17 mouse cellular contexts compared by ENCODE assay signal in genomic region chr4:129232561-129233360, GRCm38 (mm10). TPM values are rescaled to one million over a fixed set of nuclear protein-coding genes. Genes with fewer than 3 reads are reported as not detected.
DNase-seq lines count a peak whose midpoint lies in the region; ATAC-seq lines count a peak whose summit lies in the region.
"Had no signal": no experiment of that assay in that cellular context is flagged by ENCODE, and none has a peak within 500 bp of the region (broad histone marks: within the 10 kb centered on the region; RNA-seq: fewer than 3 reads in every experiment).

No protein-coding gene starts in this region.

- 0 out of 2 replicates have a peak overlapping the region, but pooled peaks have one; percentile 2 for H3K4me2 ChIP-seq in embryonic facial prominence, embryonic 13.5 days
- no peak overlapping the region for H3K4me2 ChIP-seq in lung, embryonic 15.5 days
- H3K4me2 ChIP-seq in embryonic facial prominence, embryonic 15.5 days (replicated peaks): 0 out of 2 replicates have a peak overlapping the region, but pooled peaks have one; percentile 13
- peak overlapping the region; percentile 49 for H3K4me2 ChIP-seq in stomach, embryonic 16.5 days (ENCODE audit: low read depth, low read length)
- no peak overlapping the region for H3K4me2 ChIP-seq in liver, embryonic 11.5 days
- H3K4me2 ChIP-seq: forebrain, embryonic 12.5 days; heart, embryonic 12.5 days; limb, embryonic 13.5 days had no signal

- no peaks in the 10 kb centered on the region; the same call in 1 of the 2 replicates for H3K27me3 ChIP-seq in embryonic facial prominence, embryonic 13.5 days
- H3K27me3 ChIP-seq in embryonic facial prominence, embryonic 10.5 days (replicated peaks; ENCODE audit: low read depth, poor library complexity, severe bottlenecking): peaks cover 28% of the 10 kb centered on the region
- no peaks in the 10 kb centered on the region for H3K27me3 ChIP-seq in lung, embryonic 15.5 days
- H3K27me3 ChIP-seq in embryonic facial prominence, embryonic 15.5 days: no peaks in the 10 kb centered on the region
- no peaks in the 10 kb centered on the region for H3K27me3 ChIP-seq in stomach, embryonic 16.5 days (ENCODE audit: control insufficient read depth, insufficient read depth, low read length)
- H3K27me3 ChIP-seq in liver, embryonic 11.5 days (replicated peaks; ENCODE audit: control insufficient read depth, insufficient read depth, low read length): peaks cover 40% of the 10 kb centered on the region

- WGBS in embryonic facial prominence, embryonic 13.5 days: 69% methylated on average over 9 of the region's 9 CpGs
- 70% methylated on average over 9 of the region's 9 CpGs for WGBS in embryonic facial prominence, embryonic 10.5 days
- WGBS in lung, embryonic 15.5 days: 69% methylated on average over 9 of the region's 9 CpGs
- 72% methylated on average over 9 of the region's 9 CpGs for WGBS in embryonic facial prominence, embryonic 15.5 days
- WGBS in stomach, embryonic 16.5 days: 59% methylated on average over 9 of the region's 9 CpGs
- 78% methylated on average over 9 of the region's 9 CpGs for whole genome bisulfite sequencing in liver, embryonic 11.5 days

- H3K36me3 ChIP-seq in embryonic facial prominence, embryonic 13.5 days: no peaks in the 10 kb centered on the region
- no peaks in the 10 kb centered on the region; the same call in 1 of the 2 replicates for H3K36me3 ChIP-seq in embryonic facial prominence, embryonic 10.5 days (replicated peaks)
- no peaks in the 10 kb centered on the region for H3K36me3 ChIP-seq in lung, embryonic 15.5 days
- H3K36me3 ChIP-seq in embryonic facial prominence, embryonic 15.5 days: no peaks in the 10 kb centered on the region
- H3K36me3 ChIP-seq in stomach, embryonic 16.5 days (ENCODE audit: control insufficient read depth, insufficient read depth, low read length): no peaks in the 10 kb centered on the region
- H3K36me3 ChIP-seq in liver, embryonic 11.5 days (ENCODE audit: control insufficient read depth, insufficient read depth, low read length): no peaks in the 10 kb centered on the region
- H3K36me3 ChIP-seq: forebrain, embryonic 12.5 days; heart, embryonic 12.5 days had no signal

- H3K9ac ChIP-seq in embryonic facial prominence, embryonic 13.5 days: no peak overlapping the region
- H3K9ac ChIP-seq in lung, embryonic 15.5 days: no peak overlapping the region
- H3K9ac ChIP-seq in embryonic facial prominence, embryonic 15.5 days: no peak overlapping the region
- peak overlapping the region; percentile 66 for H3K9ac ChIP-seq in stomach, embryonic 16.5 days (ENCODE audit: low read length)
- H3K9ac ChIP-seq in liver, embryonic 11.5 days (ENCODE audit: low read depth, low read length): no peak overlapping the region
- H3K9ac ChIP-seq: forebrain, embryonic 12.5 days; heart, embryonic 12.5 days; limb, embryonic 13.5 days had no signal

- H3K4me1 ChIP-seq in embryonic facial prominence, embryonic 13.5 days: peaks cover 56% of the 10 kb centered on the region
- H3K4me1 ChIP-seq in embryonic facial prominence, embryonic 10.5 days: peaks cover 54% of the 10 kb centered on the region
- H3K4me1 ChIP-seq in lung, embryonic 15.5 days: peaks cover 65% of the 10 kb centered on the region
- peaks cover 57% of the 10 kb centered on the region for H3K4me1 ChIP-seq in embryonic facial prominence, embryonic 15.5 days
- peaks cover 59% of the 10 kb centered on the region for H3K4me1 ChIP-seq in stomach, embryonic 16.5 days (ENCODE audit: control insufficient read depth, insufficient read depth, low read length)
- H3K4me1 ChIP-seq in liver, embryonic 11.5 days (replicated peaks; ENCODE audit: control insufficient read depth, insufficient read depth, low read length): peaks cover 40% of the 10 kb centered on the region

- no peak overlapping the region for H3K4me3 ChIP-seq in embryonic facial prominence, embryonic 13.5 days
- no peak overlapping the region for H3K4me3 ChIP-seq in embryonic facial prominence, embryonic 10.5 days
- no peak overlapping the region for H3K4me3 ChIP-seq in lung, embryonic 15.5 days
- H3K4me3 ChIP-seq in embryonic facial prominence, embryonic 15.5 days (replicated peaks): no peak overlapping the region
- no peak overlapping the region for H3K4me3 ChIP-seq in stomach, embryonic 16.5 days (replicated peaks; ENCODE audit: low read length)
- no peak overlapping the region for H3K4me3 ChIP-seq in liver, embryonic 11.5 days (ENCODE audit: low read depth, low read length)
- H3K4me3 ChIP-seq: forebrain, embryonic 12.5 days; heart, embryonic 12.5 days; left cerebral cortex, adult 2 months; limb, embryonic 13.5 days had no signal

- no peaks in the 10 kb centered on the region for H3K9me3 ChIP-seq in embryonic facial prominence, embryonic 13.5 days
- no peaks in the 10 kb centered on the region for H3K9me3 ChIP-seq in embryonic facial prominence, embryonic 10.5 days
- no peaks in the 10 kb centered on the region for H3K9me3 ChIP-seq in lung, embryonic 15.5 days
- H3K9me3 ChIP-seq in embryonic facial prominence, embryonic 15.5 days (replicated peaks): no peaks in the 10 kb centered on the region
- no peaks in the 10 kb centered on the region for H3K9me3 ChIP-seq in stomach, embryonic 16.5 days (replicated peaks; ENCODE audit: control insufficient read depth, low read length)
- H3K9me3 ChIP-seq in liver, embryonic 11.5 days (ENCODE audit: control insufficient read depth, low read length): no peaks in the 10 kb centered on the region
- H3K9me3 ChIP-seq: forebrain, embryonic 12.5 days; heart, embryonic 12.5 days; limb, embryonic 13.5 days had no signal

- no peak for ATAC-seq in embryonic facial prominence, embryonic 13.5 days (ENCODE audit: insufficient number of reproducible peaks, insufficient read depth, low FRiP score, low TSS enrichment, low read depth)
- ATAC-seq in lung, embryonic 15.5 days (ENCODE audit: borderline replicate concordance, extremely low read depth, low FRiP score, low TSS enrichment): no peak
- no peak for ATAC-seq in embryonic facial prominence, embryonic 15.5 days (ENCODE audit: insufficient number of reproducible peaks, low FRiP score, low TSS enrichment, low read depth)
- peak; percentile 36; the same call in 1 of the 2 replicates for ATAC-seq in stomach, embryonic 16.5 days (ENCODE audit: insufficient read depth, low FRiP score)
- ATAC-seq in liver, embryonic 11.5 days (replicated peaks; ENCODE audit: low FRiP score): no peak

- peak overlapping the region; percentile 74 for H3K27ac ChIP-seq in embryonic facial prominence, embryonic 13.5 days
- H3K27ac ChIP-seq in embryonic facial prominence, embryonic 10.5 days (replicated peaks): no peak overlapping the region; the same call in 1 of the 2 replicates
- peak overlapping the region; percentile 69 for H3K27ac ChIP-seq in lung, embryonic 15.5 days
- peak overlapping the region; percentile 82 for H3K27ac ChIP-seq in embryonic facial prominence, embryonic 15.5 days (replicated peaks)
- peak overlapping the region; percentile 98 for H3K27ac ChIP-seq in stomach, embryonic 16.5 days (ENCODE audit: low read length)
- H3K27ac ChIP-seq in liver, embryonic 11.5 days (ENCODE audit: low read depth, low read length): no peak overlapping the region
- H3K27ac ChIP-seq: forebrain, embryonic 12.5 days; left cerebral cortex, adult 2 months had no signal

- no peak for DNase-seq in embryonic facial prominence, embryonic 10.5 days (ENCODE audit: low spot score)
- no peak for DNase-seq in lung, postnatal 36 days
- no peak for DNase-seq in gastrocnemius, adult 18-20 months (ENCODE audit: low spot score)
- DNase-seq in liver, embryonic 11.5 days (ENCODE audit: low spot score): no peak
- DNase-seq: cerebellum, adult 11-12 months; heart, postnatal 4 days; retina, postnatal 1 day; spleen, adult 18-20 months had no signal

RNA-seq across cellular contexts. Expression of gene C77080, which starts 28.4 kb away (rescaled TPM):
- 7.6 and 8.4 TPM in 2 replicates for polyA plus RNA-seq in embryonic facial prominence, embryonic 13.5 days (2015; fragmentation: Nextera tagmentation; extraction: Ambion mirVana)
- 3.3 and 3.5 TPM in 2 replicates for polyA plus RNA-seq in embryonic facial prominence, embryonic 10.5 days (2016; fragmentation: Nextera tagmentation; extraction: Ambion mirVana)
- polyA plus RNA-seq in lung, embryonic 15.5 days (2015; fragmentation: Nextera tagmentation; extraction: Ambion mirVana): 5.2 and 6.8 TPM in 2 replicates
- 8.9 and 10.0 TPM in 2 replicates for polyA plus RNA-seq in embryonic facial prominence, embryonic 15.5 days (2015; fragmentation: Nextera tagmentation; extraction: Ambion mirVana)
- polyA plus RNA-seq in stomach, embryonic 16.5 days (2015; fragmentation: Nextera tagmentation; extraction: Ambion mirVana): 8.2 and 8.5 TPM in 2 replicates
- 1 to 10 TPM; 1.4 to 1.8 TPM for total RNA-seq in gastrocnemius, adult 18-20 months (2021)
- 1.2 and 1.6 TPM in 2 replicates for polyA plus RNA-seq in liver, embryonic 11.5 days (2014; fragmentation: Nextera tagmentation; extraction: Ambion mirVana)
- total RNA-seq: neutrophil, adult 5-6 weeks had no signal

RNA-seq across cellular contexts. Expression of gene Yars, which starts 43.2 kb away (rescaled TPM):
- polyA plus RNA-seq in embryonic facial prominence, embryonic 13.5 days (2015; fragmentation: Nextera tagmentation; extraction: Ambion mirVana): 80.0 and 84.5 TPM in 2 replicates
- polyA plus RNA-seq in embryonic facial prominence, embryonic 10.5 days (2016; fragmentation: Nextera tagmentation; extraction: Ambion mirVana): 96.0 and 105 TPM in 2 replicates
- 66.4 and 69.8 TPM in 2 replicates for polyA plus RNA-seq in lung, embryonic 15.5 days (2015; fragmentation: Nextera tagmentation; extraction: Ambion mirVana)
- 75.5 and 83.2 TPM in 2 replicates for polyA plus RNA-seq in embryonic facial prominence, embryonic 15.5 days (2015; fragmentation: Nextera tagmentation; extraction: Ambion mirVana)
- polyA plus RNA-seq in stomach, embryonic 16.5 days (2015; fragmentation: Nextera tagmentation; extraction: Ambion mirVana): 72.9 and 80.0 TPM in 2 replicates
- total RNA-seq in gastrocnemius, adult 18-20 months (2021): 10 to 100 TPM; 38.8 to 39.5 TPM
- polyA plus RNA-seq in liver, embryonic 11.5 days (2014; fragmentation: Nextera tagmentation; extraction: Ambion mirVana): 129 TPM in 2 replicates

RNA-seq across cellular contexts. Expression of gene S100pbp, which starts 43.2 kb away (rescaled TPM):
- polyA plus RNA-seq in embryonic facial prominence, embryonic 13.5 days (2015; fragmentation: Nextera tagmentation; extraction: Ambion mirVana): 25.4 and 25.5 TPM in 2 replicates
- polyA plus RNA-seq in embryonic facial prominence, embryonic 10.5 days (2016; fragmentation: Nextera tagmentation; extraction: Ambion mirVana): 29.5 and 29.8 TPM in 2 replicates
- 13.5 and 14.4 TPM in 2 replicates for polyA plus RNA-seq in lung, embryonic 15.5 days (2015; fragmentation: Nextera tagmentation; extraction: Ambion mirVana)
- polyA plus RNA-seq in embryonic facial prominence, embryonic 15.5 days (2015; fragmentation: Nextera tagmentation; extraction: Ambion mirVana): 17.8 and 18.5 TPM in 2 replicates
- 13.0 and 13.1 TPM in 2 replicates for polyA plus RNA-seq in stomach, embryonic 16.5 days (2015; fragmentation: Nextera tagmentation; extraction: Ambion mirVana)
- total RNA-seq in gastrocnemius, adult 18-20 months (2021): 1 to 10 TPM; 2.9 to 4.1 TPM
- 17.2 and 18.9 TPM in 2 replicates for polyA plus RNA-seq in liver, embryonic 11.5 days (2014; fragmentation: Nextera tagmentation; extraction: Ambion mirVana)

RNA-seq across cellular contexts. Expression of gene Sync, which starts 54.7 kb away (rescaled TPM):
- 0.96 and 1.2 TPM in 2 replicates for polyA plus RNA-seq in embryonic facial prominence, embryonic 13.5 days (2015; fragmentation: Nextera tagmentation; extraction: Ambion mirVana)
- 0.48 and 0.71 TPM in 2 replicates for polyA plus RNA-seq in embryonic facial prominence, embryonic 10.5 days (2016; fragmentation: Nextera tagmentation; extraction: Ambion mirVana)
- polyA plus RNA-seq in lung, embryonic 15.5 days (2015; fragmentation: Nextera tagmentation; extraction: Ambion mirVana): 0.54 and 0.71 TPM in 2 replicates
- 4.9 and 6.9 TPM in 2 replicates for polyA plus RNA-seq in embryonic facial prominence, embryonic 15.5 days (2015; fragmentation: Nextera tagmentation; extraction: Ambion mirVana)
- polyA plus RNA-seq in stomach, embryonic 16.5 days (2015; fragmentation: Nextera tagmentation; extraction: Ambion mirVana): 3.0 and 3.9 TPM in 2 replicates
- 10 to 100 TPM; 49.2 to 49.5 TPM for total RNA-seq in gastrocnemius, adult 18-20 months (2021)
- 0.36 and 0.40 TPM in 2 replicates for polyA plus RNA-seq in liver, embryonic 11.5 days (2014; fragmentation: Nextera tagmentation; extraction: Ambion mirVana)

Comparison
In these comparisons a context has a peak if more than half of its experiments do, and no peak if none do; other contexts are left out.
1. H3K27ac ChIP-seq: peak in embryonic facial prominence, embryonic 13.5 days (single experiment), lung, embryonic 15.5 days (single experiment), embryonic facial prominence, embryonic 15.5 days (single experiment) and stomach, embryonic 16.5 days (single experiment); none in embryonic facial prominence, embryonic 10.5 days (single experiment) and liver, embryonic 11.5 days (single experiment).
2. H3K4me2 ChIP-seq: peak in embryonic facial prominence, embryonic 13.5 days (single experiment), embryonic facial prominence, embryonic 15.5 days (single experiment) and stomach, embryonic 16.5 days (single experiment); none in lung, embryonic 15.5 days (single experiment) and liver, embryonic 11.5 days (single experiment).